Mouse (Mus musculus) T-helper 1 cell (primary cell): ENCODE measurements around the gene Naga.
"Not testable (repeated sequence)": the region's sequence is repeated elsewhere in the genome, so short reads cannot be mapped to it uniquely, and the experiment has no call there.

ENCODE experiments used
- in situ Hi-C: fragments of 300-600 bp; cut with MboI, MseI; formaldehyde crosslinking; loops from one replicate; pipeline ENCODE4 v1.15.1; 2025; ENCODE audit warnings: high pct_unique_total_duplicates

The Naga gene

GRCm38 (mm10) chr15:82338593-82339112, at the start of gene Naga, which contains the start of the genes Pheta2 and Smdt1:
TSS of gene Naga (minus strand) at chr15:82338925.
TSS of gene Pheta2 (plus strand) at chr15:82338942.
TSS of gene Smdt1 (plus strand) at chr15:82338959.
- in situ Hi-C loops, result no loop called here

- in situ Hi-C loops, result no loop called here
These were observed 47.0 kb upstream of the Naga start for GRCm38 (mm10) chr15:82385729-82386128.

GRCm38 (mm10) chr15:82382441-82382840, 43.7 kb upstream of the Naga start:
- in situ Hi-C loops, result no loop called here

- in situ Hi-C loops, result no loop called here
These were observed 42.0 kb upstream of the Naga start for GRCm38 (mm10) chr15:82380714-82381062.

GRCm38 (mm10) chr15:82379871-82380713, 41.4 kb upstream of the Naga start, which contains the start of gene Cyp2d22:
TSS of gene Cyp2d22 (minus strand) at chr15:82380260.
- in situ Hi-C loops, result no loop called here

- in situ Hi-C loops, result no loop called here
These were observed 40.8 kb upstream of the Naga start for GRCm38 (mm10) chr15:82379511-82379870.

- in situ Hi-C loops, result no loop called here
These were observed 39.8 kb upstream of the Naga start for GRCm38 (mm10) chr15:82378261-82379180.

- in situ Hi-C loops, result no loop called here
These were observed 39.0 kb upstream of the Naga start for GRCm38 (mm10) chr15:82377701-82378100.

- in situ Hi-C loops, result no loop called here
These were observed 37.8 kb upstream of the Naga start for GRCm38 (mm10) chr15:82376393-82377138.

- in situ Hi-C loops, result no loop called here
These were observed 37.1 kb upstream of the Naga start for GRCm38 (mm10) chr15:82375855-82376254.

GRCm38 (mm10) chr15:82374437-82374836, 35.7 kb upstream of the Naga start:
- in situ Hi-C loops, result no loop called here

GRCm38 (mm10) chr15:82372991-82373390, 34.3 kb upstream of the Naga start:
- in situ Hi-C loops, result no loop called here

GRCm38 (mm10) chr15:82372446-82372845, 33.7 kb upstream of the Naga start:
- in situ Hi-C loops, result no loop called here

- in situ Hi-C loops, result no loop called here
These were observed 30.1 kb upstream of the Naga start for GRCm38 (mm10) chr15:82368851-82369250.

- in situ Hi-C loops, result no loop called here
These were observed 29.4 kb upstream of the Naga start for GRCm38 (mm10) chr15:82368146-82368545.

GRCm38 (mm10) chr15:82364561-82364960, 25.8 kb upstream of the Naga start:
- in situ Hi-C loops, result not testable (repeated sequence)

- in situ Hi-C loops, result not testable (repeated sequence)
These were observed 25.1 kb upstream of the Naga start for GRCm38 (mm10) chr15:82363801-82364200.

GRCm38 (mm10) chr15:82362234-82362633, 23.5 kb upstream of the Naga start:
- in situ Hi-C loops, result no loop called here

- in situ Hi-C loops, result no loop called here
These were observed 22.8 kb upstream of the Naga start for GRCm38 (mm10) chr15:82361459-82362018.

- in situ Hi-C loops, result loop anchor here (10.0 kb wide), 1 partner anchor 746 kb away; no protein-coding TSS in a partner anchor
These were observed 19.9 kb upstream of the Naga start for GRCm38 (mm10) chr15:82358431-82359260.
